Mouse (Mus musculus): ENCODE results near the gene Begain. TPM values are rescaled to one million over a fixed set of nuclear protein-coding genes. Genes with fewer than 3 reads are reported as not detected.
A peak's percentile ranks its signal among the peaks of the same experiment; 100 is the strongest.

Begain gene
- polyA plus RNA-seq, 1 experiment from 2014 or later: 6.2 TPM

- H3K4me2 ChIP-seq (replicated peaks; ENCODE audit: low read depth, low read length): no peak overlapping the region
- no peaks in the 10 kb centered on the region for H3K36me3 ChIP-seq (ENCODE audit: control insufficient read depth, insufficient read depth, low read length)
- H3K9ac ChIP-seq (ENCODE audit: low read depth, low read length): no peak overlapping the region
- H3K27me3 ChIP-seq (ENCODE audit: control insufficient read depth, insufficient read depth, low read length): no peaks in the 10 kb centered on the region
- ATAC-seq (ENCODE audit: low FRiP score, low TSS enrichment): peak; percentile 64; the same call in 1 of the 2 replicates
- no peaks in the 10 kb centered on the region for H3K4me1 ChIP-seq (ENCODE audit: control insufficient read depth, insufficient read depth, low read length)
- WGBS: 74% methylated on average over 14 of the region's 14 CpGs
- no peak overlapping the region for H3K4me3 ChIP-seq (ENCODE audit: low read length)
- H3K9me3 ChIP-seq (ENCODE audit: control insufficient read depth, low read length): no peaks in the 10 kb centered on the region
- H3K27ac ChIP-seq (ENCODE audit: low read depth, low read length): no peak overlapping the region
Observed at GRCm38 (mm10) chr12:109090041-109090440, 22.0 kb upstream of the Begain start.

DNA sequence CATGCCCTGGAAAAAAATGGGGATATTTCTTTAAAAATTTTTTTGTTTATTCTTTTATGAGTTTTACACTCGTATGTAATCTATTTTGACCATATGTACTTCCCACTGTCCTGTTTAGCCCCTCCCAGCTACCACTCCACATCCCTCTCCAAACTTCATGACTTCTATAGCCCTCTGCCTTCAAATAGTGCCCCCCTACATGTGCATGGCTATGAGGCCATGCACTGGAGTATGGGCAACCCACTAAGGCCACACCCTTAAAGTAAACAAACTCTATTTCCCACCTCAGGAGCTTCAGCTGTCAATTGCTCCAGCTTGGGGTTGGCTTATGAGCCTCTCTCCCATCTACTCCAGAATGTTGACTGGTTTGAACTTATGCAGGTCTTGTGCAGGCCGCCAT lies 18.1 kb upstream of the Begain start:
- Histone ChIP-seq H3K4me1 (ENCODE audit: control insufficient read depth, insufficient read depth, low read length) (no peaks in the 10 kb centered on the region), H3K9ac (ENCODE audit: low read depth, low read length) (no peak overlapping the region), H3K36me3 (ENCODE audit: control insufficient read depth, insufficient read depth, low read length) (no peaks in the 10 kb centered on the region), H3K27me3 (ENCODE audit: control insufficient read depth, insufficient read depth, low read length) (no peaks in the 10 kb centered on the region), H3K9me3 (ENCODE audit: control insufficient read depth, low read length) (no peaks in the 10 kb centered on the region), H3K4me3 (ENCODE audit: low read length) (no peak overlapping the region), H3K27ac (ENCODE audit: low read depth, low read length) (no peak overlapping the region), H3K4me2 (replicated peaks; ENCODE audit: low read depth, low read length) (no peak overlapping the region)
- no peak for ATAC-seq (ENCODE audit: low FRiP score, low TSS enrichment)
- 90% methylated on average over 2 of the region's 2 CpGs for WGBS

DNA sequence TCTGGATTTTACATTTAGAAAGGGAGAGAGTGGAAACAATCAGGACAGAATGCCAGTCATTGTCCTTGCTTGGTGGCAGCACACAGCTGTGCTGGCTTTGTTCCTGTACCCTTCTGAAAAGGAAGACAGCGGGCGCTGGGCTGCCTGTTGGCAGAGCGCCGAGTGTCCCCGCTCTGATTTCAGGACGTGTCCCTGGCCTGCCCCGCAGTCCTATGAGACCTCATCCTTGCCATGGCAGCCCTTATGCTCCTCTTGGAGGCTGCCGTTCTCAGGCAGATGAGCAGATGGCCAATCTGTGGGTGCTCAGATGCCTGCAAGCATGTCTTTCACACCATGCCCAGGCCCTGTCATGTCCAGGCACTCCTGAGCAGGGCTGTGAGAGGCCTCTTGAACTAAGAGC lies 17.7 kb upstream of the Begain start:
- H3K36me3 ChIP-seq (ENCODE audit: control insufficient read depth, insufficient read depth, low read length): no peaks in the 10 kb centered on the region
- H3K9ac ChIP-seq (ENCODE audit: low read depth, low read length): no peak overlapping the region
- no peaks in the 10 kb centered on the region for H3K4me1 ChIP-seq (ENCODE audit: control insufficient read depth, insufficient read depth, low read length)
- H3K9me3 ChIP-seq (ENCODE audit: control insufficient read depth, low read length): no peaks in the 10 kb centered on the region
- no peaks in the 10 kb centered on the region for H3K27me3 ChIP-seq (ENCODE audit: control insufficient read depth, insufficient read depth, low read length)
- no peak overlapping the region for H3K27ac ChIP-seq (ENCODE audit: low read depth, low read length)
- WGBS: 84% methylated on average over 8 of the region's 8 CpGs
- ATAC-seq (ENCODE audit: low FRiP score, low TSS enrichment): no peak
- H3K4me2 ChIP-seq (replicated peaks; ENCODE audit: low read depth, low read length): no peak overlapping the region
- H3K4me3 ChIP-seq (ENCODE audit: low read length): no peak overlapping the region

DNA sequence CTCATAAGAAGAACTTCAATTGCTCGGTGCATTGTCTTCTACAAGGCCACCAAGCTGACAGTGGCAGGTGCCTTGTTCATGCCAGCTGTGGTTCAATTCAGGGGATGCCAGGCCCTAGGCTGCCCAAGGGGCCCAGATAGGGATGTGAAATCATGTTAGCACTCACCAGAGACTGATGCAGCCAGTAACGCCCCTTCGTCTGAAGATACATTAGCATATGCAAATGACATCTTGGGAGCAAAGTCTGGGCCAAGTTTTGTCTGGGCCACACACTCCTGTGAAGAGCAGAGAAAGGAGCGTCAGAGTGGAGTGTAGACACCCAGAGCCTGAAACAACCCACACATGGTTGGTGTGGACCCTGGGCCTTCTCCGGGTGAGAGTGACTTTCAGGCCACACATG lies 17.0 kb upstream of the Begain start:
- Histone ChIP-seq H3K9ac (ENCODE audit: low read depth, low read length) (no peak overlapping the region), H3K27me3 (ENCODE audit: control insufficient read depth, insufficient read depth, low read length) (no peaks in the 10 kb centered on the region), H3K4me1 (ENCODE audit: control insufficient read depth, insufficient read depth, low read length) (no peaks in the 10 kb centered on the region), H3K9me3 (ENCODE audit: control insufficient read depth, low read length) (no peaks in the 10 kb centered on the region), H3K4me2 (replicated peaks; ENCODE audit: low read depth, low read length) (no peak overlapping the region), H3K36me3 (ENCODE audit: control insufficient read depth, insufficient read depth, low read length) (no peaks in the 10 kb centered on the region), H3K27ac (ENCODE audit: low read depth, low read length) (no peak overlapping the region), H3K4me3 (ENCODE audit: low read length) (no peak overlapping the region)
- ATAC-seq (ENCODE audit: low FRiP score, low TSS enrichment): no peak
- 78% methylated on average over 5 of the region's 5 CpGs for whole genome bisulfite sequencing

DNA sequence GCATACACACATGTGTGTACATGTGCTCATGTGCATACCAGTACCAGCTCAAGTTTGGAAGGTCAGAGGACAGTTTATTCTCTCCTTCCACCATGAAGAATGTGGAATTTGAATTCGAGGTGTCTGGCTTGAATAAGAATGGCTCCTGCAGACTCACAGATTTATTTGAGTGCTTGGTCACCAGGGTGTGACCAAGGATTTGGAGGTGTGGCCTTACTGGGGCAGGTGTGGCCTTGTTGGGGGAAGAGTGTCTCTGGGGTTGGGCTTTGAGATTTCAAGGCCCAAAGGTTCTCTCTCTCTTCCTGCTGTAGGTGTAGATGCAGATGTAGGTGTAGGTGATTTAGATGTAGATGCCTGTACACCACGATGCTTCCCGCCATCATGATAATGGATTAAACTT lies 15.5 kb upstream of the Begain start:
- no peak for ATAC-seq (ENCODE audit: low FRiP score, low TSS enrichment)
- Histone ChIP-seq H3K9me3 (ENCODE audit: control insufficient read depth, low read length) (no peaks in the 10 kb centered on the region), H3K9ac (ENCODE audit: low read depth, low read length) (no peak overlapping the region), H3K4me2 (replicated peaks; ENCODE audit: low read depth, low read length) (no peak overlapping the region), H3K4me3 (ENCODE audit: low read length) (no peak overlapping the region), H3K4me1 (ENCODE audit: control insufficient read depth, insufficient read depth, low read length) (no peaks in the 10 kb centered on the region), H3K36me3 (ENCODE audit: control insufficient read depth, insufficient read depth, low read length) (no peaks in the 10 kb centered on the region), H3K27ac (ENCODE audit: low read depth, low read length) (no peak overlapping the region), H3K27me3 (ENCODE audit: control insufficient read depth, insufficient read depth, low read length) (no peaks in the 10 kb centered on the region)
- 83% methylated on average over 3 of the region's 3 CpGs for WGBS

GRCm38 (mm10) chr12:109077036-109077435 lies 9.0 kb upstream of the Begain start:
- H3K36me3 ChIP-seq (ENCODE audit: control insufficient read depth, insufficient read depth, low read length): no peaks in the 10 kb centered on the region
- no peak for ATAC-seq (ENCODE audit: low FRiP score, low TSS enrichment)
- H3K4me3 ChIP-seq (ENCODE audit: low read length): no peak overlapping the region
- no peak overlapping the region for H3K9ac ChIP-seq (ENCODE audit: low read depth, low read length)
- no peak overlapping the region for H3K27ac ChIP-seq (ENCODE audit: low read depth, low read length)
- H3K27me3 ChIP-seq (ENCODE audit: control insufficient read depth, insufficient read depth, low read length): no peaks in the 10 kb centered on the region
- H3K4me1 ChIP-seq (ENCODE audit: control insufficient read depth, insufficient read depth, low read length): no peaks in the 10 kb centered on the region
- no peaks in the 10 kb centered on the region for H3K9me3 ChIP-seq (ENCODE audit: control insufficient read depth, low read length)
- 83% methylated on average over 6 of the region's 6 CpGs for WGBS
- no peak overlapping the region for H3K4me2 ChIP-seq (replicated peaks; ENCODE audit: low read depth, low read length)

DNA sequence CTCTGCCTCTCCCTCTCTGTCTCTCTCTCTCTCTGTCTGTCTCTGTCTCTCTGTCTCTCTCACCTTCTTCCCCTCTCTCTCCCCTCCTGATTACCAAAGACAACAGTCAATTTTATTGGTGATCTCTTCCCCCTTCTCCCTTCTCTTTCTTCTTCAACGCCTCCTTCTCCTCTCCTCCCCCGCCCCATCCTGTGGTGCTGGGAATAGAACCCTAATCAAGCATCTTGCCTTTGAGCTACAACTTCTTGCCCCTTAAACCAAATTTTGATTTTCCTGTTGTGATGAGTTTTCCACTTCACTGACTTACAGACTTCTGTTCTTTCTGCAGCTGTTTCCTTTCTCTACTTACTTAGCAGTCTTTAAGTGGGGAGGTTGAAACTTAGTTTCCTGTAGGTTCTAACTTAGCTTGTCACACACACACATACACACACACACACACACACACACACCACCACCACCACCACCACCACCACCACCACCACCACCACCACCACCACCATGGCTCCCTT lies 6.8 kb upstream of the Begain start:
- no peak overlapping the region for H3K27ac ChIP-seq (ENCODE audit: low read depth, low read length)

GRCm38 (mm10) chr12:109074106-109074505 lies 6.1 kb upstream of the Begain start:
- Histone ChIP-seq H3K36me3 (ENCODE audit: control insufficient read depth, insufficient read depth, low read length) (no peaks in the 10 kb centered on the region), H3K4me1 (ENCODE audit: control insufficient read depth, insufficient read depth, low read length) (0 out of 2 replicates have a peak, but pooled peaks cover 4% of the 10 kb centered on the region), H3K4me2 (replicated peaks; ENCODE audit: low read depth, low read length) (no peak overlapping the region), H3K27ac (ENCODE audit: low read depth, low read length) (no peak overlapping the region), H3K27me3 (ENCODE audit: control insufficient read depth, insufficient read depth, low read length) (no peaks in the 10 kb centered on the region), H3K9me3 (ENCODE audit: control insufficient read depth, low read length) (no peaks in the 10 kb centered on the region), H3K4me3 (ENCODE audit: low read length) (no peak overlapping the region), H3K9ac (ENCODE audit: low read depth, low read length) (no peak overlapping the region)
- ATAC-seq (ENCODE audit: low FRiP score, low TSS enrichment): no peak
- 89% methylated on average over 6 of the region's 6 CpGs for WGBS

More for the DNA sequence above, 6.8 kb upstream of the Begain start:
- H3K4me2 ChIP-seq (replicated peaks; ENCODE audit: low read depth, low read length): no peak overlapping the region
- no peaks in the 10 kb centered on the region for H3K27me3 ChIP-seq (ENCODE audit: control insufficient read depth, insufficient read depth, low read length)
- ATAC-seq (ENCODE audit: low FRiP score, low TSS enrichment): no peak
- H3K4me1 ChIP-seq (ENCODE audit: control insufficient read depth, insufficient read depth, low read length): no peaks in the 10 kb centered on the region
- no peaks in the 10 kb centered on the region for H3K9me3 ChIP-seq (ENCODE audit: control insufficient read depth, low read length)
- H3K36me3 ChIP-seq (ENCODE audit: control insufficient read depth, insufficient read depth, low read length): no peaks in the 10 kb centered on the region
- WGBS: 54% methylated on average over 2 of the region's 2 CpGs
- H3K4me3 ChIP-seq (ENCODE audit: low read length): no peak overlapping the region
- no peak overlapping the region for H3K9ac ChIP-seq (ENCODE audit: low read depth, low read length)

- H3K36me3 ChIP-seq (ENCODE audit: control insufficient read depth, insufficient read depth, low read length): no peaks in the 10 kb centered on the region
- H3K4me2 ChIP-seq (replicated peaks; ENCODE audit: low read depth, low read length): no peak overlapping the region
- no peak overlapping the region for H3K4me3 ChIP-seq (ENCODE audit: low read length)
- WGBS: 73% methylated on average over 13 of the region's 13 CpGs
- H3K27ac ChIP-seq (ENCODE audit: low read depth, low read length): no peak overlapping the region
- H3K9ac ChIP-seq (ENCODE audit: low read depth, low read length): no peak overlapping the region
- ATAC-seq (ENCODE audit: low FRiP score, low TSS enrichment): no peak
- 0 out of 2 replicates have a peak, but pooled peaks cover 10% of the 10 kb centered on the region for H3K4me1 ChIP-seq (ENCODE audit: control insufficient read depth, insufficient read depth, low read length)
- peaks cover 6% of the 10 kb centered on the region; the same call in 1 of the 2 replicates for H3K27me3 ChIP-seq (ENCODE audit: control insufficient read depth, insufficient read depth, low read length)
- H3K9me3 ChIP-seq (ENCODE audit: control insufficient read depth, low read length): no peaks in the 10 kb centered on the region
Observed at GRCm38 (mm10) chr12:109071248-109071647, 3.2 kb upstream of the Begain start.

Measured in kidney, embryonic 14.5 days (tissue).